Mouse (Mus musculus): ENCODE measurements around the gene Plcb2.

Gene Plcb2

DNA sequence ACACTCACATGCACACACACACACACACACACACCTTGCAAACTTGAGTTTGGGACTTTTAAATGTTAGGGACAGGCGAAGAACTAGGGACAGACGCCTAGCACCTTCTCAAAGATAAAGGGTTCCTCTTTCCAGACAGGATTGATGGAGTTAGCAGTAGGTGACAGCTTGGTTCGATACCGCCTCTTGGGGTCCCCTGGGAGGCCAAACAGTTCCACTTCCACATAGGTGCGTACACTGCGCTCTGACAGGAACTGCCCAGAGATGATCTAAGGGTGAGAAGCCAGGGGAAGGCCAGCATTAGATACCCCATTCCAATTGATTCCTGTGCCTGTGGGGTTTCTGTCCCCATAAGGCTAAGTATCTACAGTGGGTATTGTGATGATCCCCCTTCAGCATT, 14.6 kb downstream of the Plcb2 start:
- DNase-seq = no peak

DNA sequence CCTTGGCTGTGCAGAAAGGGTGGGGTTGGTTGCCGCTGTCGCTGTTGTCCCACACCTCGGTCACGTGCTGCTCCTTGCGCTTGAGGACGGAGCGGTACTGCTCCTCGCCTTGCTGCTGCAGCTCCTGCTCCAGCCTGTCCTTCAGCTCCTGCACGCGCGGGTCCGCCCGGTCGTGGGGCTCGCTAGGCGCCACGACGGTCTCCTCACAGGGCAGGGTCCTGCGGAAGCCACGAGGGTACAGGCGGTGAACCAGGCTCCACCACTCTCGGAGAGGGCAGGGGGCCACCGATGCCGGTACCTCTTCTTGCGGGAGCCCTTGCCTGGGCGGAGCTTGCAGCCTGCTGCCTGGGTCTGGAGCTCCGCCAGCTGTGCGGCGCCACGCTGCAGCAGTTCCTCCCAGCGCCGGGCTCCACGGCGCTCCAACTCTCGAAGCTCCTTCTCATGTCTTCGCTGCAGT, 17.2 kb downstream of the Plcb2 start:
- peak; percentile 65 to 75 for DNase-seq

- peak in 1 of 2 experiments; percentile 33 for DNase-seq
Measured at GRCm38 (mm10) chr2:118709655-118710221, 18.5 kb downstream of the Plcb2 start.

- DNase-seq = no peak
Measured at GRCm38 (mm10) chr2:118708472-118708871, 19.8 kb downstream of the Plcb2 start.

- DNase-seq = no peak
Measured at GRCm38 (mm10) chr2:118706436-118706835, 21.8 kb downstream of the Plcb2 start.

GRCm38 (mm10) chr2:118703913-118704730, 24.1 kb downstream of the Plcb2 start, which contains the start of gene Ankrd63:
Gene Ankrd63, minus strand, starts transcription at chr2:118703963.
- DNase-seq = peak in 1 of 2 experiments; percentile 44

- peak; percentile 65 to 67 for DNase-seq
Measured at GRCm38 (mm10) chr2:118702883-118703761, 25.1 kb downstream of the Plcb2 start.

GRCm38 (mm10) chr2:118701971-118702882, 26.0 kb downstream of the Plcb2 start:
- no peak for DNase-seq

DNA sequence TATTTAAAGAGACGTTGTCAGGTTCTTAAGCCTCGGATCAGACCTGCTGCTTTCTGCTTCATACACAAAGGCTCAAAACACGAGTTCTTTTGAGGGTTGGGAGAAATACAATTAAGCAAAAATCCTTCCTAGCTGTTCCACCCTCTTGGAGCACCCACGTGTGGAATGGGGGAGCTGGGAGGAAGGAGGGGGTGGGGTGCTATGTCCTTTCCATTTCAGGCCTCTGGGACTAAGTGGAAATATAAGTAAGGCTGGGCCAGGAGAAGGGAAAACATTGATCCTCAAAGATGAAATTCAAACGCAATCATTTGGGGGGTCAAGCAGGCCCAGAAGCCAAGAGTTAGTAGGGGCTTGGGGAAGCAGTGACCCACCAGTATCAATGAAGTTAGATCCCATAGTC, 27.1 kb downstream of the Plcb2 start:
- no peak for DNase-seq

DNA sequence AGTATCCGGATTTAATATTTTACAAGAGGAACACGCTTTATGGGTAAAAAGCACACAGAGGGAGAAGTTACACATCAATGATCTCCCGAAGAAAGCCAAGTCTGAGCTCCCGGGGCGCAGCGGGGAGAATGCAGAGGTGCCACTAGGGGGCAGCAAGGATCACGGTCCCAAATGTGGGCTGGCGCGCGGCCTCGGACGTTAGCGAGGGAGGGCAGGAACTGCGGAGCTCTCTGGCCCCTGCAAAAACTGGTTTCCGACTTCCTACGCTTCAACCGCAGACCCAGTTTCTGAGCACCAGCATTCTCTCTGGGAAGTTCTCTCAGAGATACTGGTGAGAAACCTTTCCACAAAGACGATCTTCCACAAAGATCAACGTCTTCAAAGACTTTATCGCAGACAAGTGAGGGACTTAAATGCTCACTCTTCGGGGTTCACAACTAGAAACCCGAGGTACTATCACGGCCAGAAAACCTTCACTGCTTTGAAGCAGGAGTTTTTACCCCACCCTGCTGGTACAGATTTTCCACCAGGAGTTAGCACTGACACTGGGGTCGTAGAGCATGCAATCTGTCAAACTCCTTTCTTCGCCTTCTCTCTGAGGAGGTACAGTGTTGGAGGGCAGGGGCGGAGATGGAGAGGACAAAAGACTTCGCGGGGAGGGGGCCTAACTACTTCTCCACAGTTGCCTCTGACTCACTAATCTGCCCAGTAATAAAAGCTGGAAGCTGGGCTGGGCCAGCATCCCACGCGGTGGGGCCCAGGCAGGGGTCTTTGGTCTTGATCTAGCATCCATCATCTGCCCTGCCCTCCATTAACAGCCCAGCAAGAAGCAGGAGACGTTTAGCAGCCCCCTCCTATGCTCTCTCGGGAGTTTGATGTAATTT, 27.8 kb downstream of the Plcb2 start:
- DNase-seq = peak; percentile 84 to 91

GRCm38 (mm10) chr2:118697955-118698354, 30.3 kb downstream of the Plcb2 start:
- no peak for DNase-seq

GRCm38 (mm10) chr2:118697311-118697877, 30.8 kb downstream of the Plcb2 start:
- DNase-seq = no peak

- peak in 1 of 2 experiments; percentile 28 for DNase-seq
Measured at GRCm38 (mm10) chr2:118696451-118697308, 31.6 kb downstream of the Plcb2 start.

- DNase-seq = peak in 1 of 2 experiments; percentile 69
Measured at GRCm38 (mm10) chr2:118695677-118696232, 32.5 kb downstream of the Plcb2 start.

GRCm38 (mm10) chr2:118693370-118693966, 34.8 kb downstream of the Plcb2 start:
- no peak for DNase-seq

GRCm38 (mm10) chr2:118689875-118690274, 38.4 kb downstream of the Plcb2 start:
- DNase-seq = no peak

GRCm38 (mm10) chr2:118687791-118688190, 40.4 kb downstream of the Plcb2 start:
- DNase-seq = no peak

GRCm38 (mm10) chr2:118686693-118687092, 41.5 kb downstream of the Plcb2 start:
- no peak for DNase-seq

- DNase-seq = no peak
Measured at GRCm38 (mm10) chr2:118685088-118685487, 43.1 kb downstream of the Plcb2 start.
